Mouse (Mus musculus) intestine, embryonic 14.5 days (tissue): ENCODE measurements at regions not wholly inside any gene's neighbourhood (a gene's known extent, or its start where the extent isn't known, plus 50 kb on each side); places are given as distances from the start of the nearest gene placed in this dataset.

Experiments
- ATAC-seq: fragments of 200-750 bp; cut with Nextera tagmentation; replicated peaks from 2 replicates; pipeline ENCODE4 v1.8.0; 2017; ENCODE audit warnings: low read depth, moderate number of reproducible peaks, moderate TSS enrichment, moderate library complexity; ENCODE audit not compliant: low FRiP score, low TSS enrichment
- DNase-seq: peaks from one replicate; pipeline ENCODE4 v3.0.0-alpha.2; 2018; ENCODE audit warnings: low spot score
- H3K27ac ChIP-seq: fragments of 300-500 bp; sonication (generic); 2 replicates; pipeline ENCODE4 v1.5.1; 2014; ENCODE audit warnings: low read depth, mild to moderate bottlenecking, control low read depth
- H3K27me3 ChIP-seq: fragments of 300-500 bp; sonication (generic); replicated peaks from 2 replicates; pipeline ENCODE4 v1.6.1; 2014; ENCODE audit warnings: low read length, control low read depth; ENCODE audit not compliant: control insufficient read depth, insufficient read depth
- H3K36me3 ChIP-seq: fragments of 300-500 bp; sonication (generic); 2 replicates; pipeline ENCODE4 v1.6.1; 2014; ENCODE audit warnings: low read length, control low read depth; ENCODE audit not compliant: control insufficient read depth, insufficient read depth
- H3K4me1 ChIP-seq: fragments of 300-500 bp; sonication (generic); replicated peaks from 2 replicates; pipeline ENCODE4 v1.6.1; 2014; ENCODE audit warnings: low read length, control low read depth, mixed read lengths; ENCODE audit not compliant: control insufficient read depth, insufficient read depth
- H3K4me2 ChIP-seq: fragments of 300-500 bp; sonication (generic); 2 replicates; pipeline ENCODE4 v1.6.1; 2014; ENCODE audit warnings: low read length
- H3K4me3 ChIP-seq: fragments of 300-500 bp; sonication (generic); 2 replicates; pipeline ENCODE4 v1.5.1; 2014; ENCODE audit warnings: low read depth, low read length, control low read depth, mixed read lengths
- H3K9ac ChIP-seq: fragments of 300-500 bp; sonication (generic); 2 replicates; pipeline ENCODE4 v1.6.1; 2014; ENCODE audit warnings: mild to moderate bottlenecking, low read length
- H3K9me3 ChIP-seq: fragments of 300-500 bp; sonication (generic); 2 replicates; pipeline ENCODE4 v1.6.1; 2016; ENCODE audit warnings: low read length, control low read depth; ENCODE audit not compliant: control insufficient read depth
- WGBS: fragments of 180-500 bp; shearing (Covaris S2); extraction: QIAGEN DNeasy Blood & Tissue Kit; methylation state at CpG from one replicate; pipeline ENCODE4 v1.1.7; 2014; 5-methylcytosine and 5-hydroxymethylcytosine counted together

DNA sequence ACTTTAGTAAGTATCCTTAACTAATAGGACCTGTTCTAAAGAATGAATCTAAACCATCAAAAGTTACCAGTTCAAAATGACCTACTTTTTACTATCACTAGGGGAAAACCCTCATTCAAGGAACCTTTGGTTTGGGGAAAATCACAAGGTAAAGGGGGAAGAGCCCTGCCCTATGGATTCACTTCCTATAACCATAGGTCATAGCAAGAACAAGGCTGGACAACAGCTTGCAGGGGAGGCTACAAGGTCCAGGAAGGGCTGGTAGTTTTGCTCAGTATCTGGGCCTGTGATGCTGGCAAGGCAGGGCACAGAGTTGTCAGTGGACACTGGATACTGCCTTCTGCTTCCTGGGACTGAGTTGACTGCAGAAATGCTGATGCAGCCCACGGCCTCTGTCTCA, 109.1 kb upstream of the Peli1 start:
- H3K27ac ChIP-seq, result no peak overlapping the region
- H3K9ac ChIP-seq, result no peak overlapping the region
- no peaks in the 10 kb centered on the region for H3K9me3 ChIP-seq
- ATAC-seq, result no peak
- H3K27me3 ChIP-seq, result no peaks in the 10 kb centered on the region
- no peak overlapping the region for H3K4me2 ChIP-seq
- WGBS, result 68% methylated on average over 1 of the region's 1 CpGs
- no peak overlapping the region for H3K4me3 ChIP-seq
- DNase-seq, result no peak
- no peaks in the 10 kb centered on the region for H3K36me3 ChIP-seq
- no peaks in the 10 kb centered on the region for H3K4me1 ChIP-seq

DNA sequence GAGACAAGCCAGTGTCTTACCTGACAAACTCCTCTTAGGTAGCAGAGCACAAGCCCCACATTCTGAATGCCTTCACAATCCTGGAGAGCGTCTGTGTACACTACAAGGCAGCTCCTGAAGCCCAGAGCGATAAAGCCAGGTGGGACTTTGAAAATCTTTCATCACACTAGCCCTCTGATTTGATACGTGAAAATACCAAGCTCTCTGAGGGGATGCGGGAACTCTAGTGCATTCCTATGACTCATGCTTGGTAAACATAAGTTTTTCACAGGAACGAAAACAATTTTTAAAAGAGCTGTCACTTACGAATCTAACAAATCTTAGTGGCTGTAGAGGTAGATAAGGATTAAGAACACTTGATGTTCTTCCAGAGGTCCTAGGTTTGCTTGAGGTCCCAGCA, 108.6 kb upstream of the Peli1 start:
- 61% methylated on average over 6 of the region's 6 CpGs for WGBS
- H3K27me3 ChIP-seq, result no peaks in the 10 kb centered on the region
- no peak overlapping the region for H3K4me3 ChIP-seq
- no peaks in the 10 kb centered on the region for H3K36me3 ChIP-seq
- H3K9ac ChIP-seq, result no peak overlapping the region
- H3K9me3 ChIP-seq, result no peaks in the 10 kb centered on the region
- H3K4me2 ChIP-seq, result no peak overlapping the region
- no peaks in the 10 kb centered on the region for H3K4me1 ChIP-seq
- H3K27ac ChIP-seq, result no peak overlapping the region
- ATAC-seq, result no peak
- no peak for DNase-seq

DNA sequence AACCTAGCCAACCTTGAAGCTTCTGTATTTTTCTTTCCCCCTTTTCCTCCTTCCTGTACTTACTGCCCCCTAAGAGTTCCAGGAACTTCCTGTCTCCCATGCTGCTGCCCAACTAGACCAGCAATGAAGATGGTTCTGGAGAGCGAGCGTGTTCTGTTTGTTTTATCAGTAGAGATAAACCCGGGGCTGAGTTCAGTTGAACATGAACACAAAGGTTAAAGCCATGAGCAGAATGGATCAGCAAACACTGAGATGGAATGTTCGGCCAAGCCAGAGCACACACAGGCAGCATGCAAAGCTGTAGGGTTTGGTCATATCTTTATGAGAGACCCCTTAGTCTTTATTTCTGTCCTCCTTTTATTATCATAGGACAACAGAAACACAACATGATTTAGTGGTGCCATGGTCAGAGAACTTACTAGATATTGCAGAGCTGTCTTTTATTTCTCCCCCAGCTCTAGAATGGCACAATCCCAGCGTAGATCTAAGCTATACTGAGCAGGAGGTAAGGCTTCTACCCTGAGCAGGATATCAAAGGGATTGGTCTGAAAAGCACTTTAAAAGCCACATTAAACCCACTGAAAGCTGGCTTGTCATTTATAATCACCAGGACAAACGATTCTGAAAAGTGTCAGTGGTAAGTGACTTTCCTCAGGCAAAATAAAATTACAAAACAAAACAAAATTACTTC, 105.9 kb upstream of the Peli1 start:
- Histone ChIP-seq H3K9ac (no peak overlapping the region), H3K4me1 (no peaks in the 10 kb centered on the region), H3K36me3 (no peaks in the 10 kb centered on the region), H3K27ac (0 out of 2 replicates have a peak overlapping the region, but pooled peaks have one; percentile 5), H3K27me3 (no peaks in the 10 kb centered on the region), H3K4me2 (no peak overlapping the region), H3K9me3 (no peaks in the 10 kb centered on the region), H3K4me3 (no peak overlapping the region)
- ATAC-seq (no peak), DNase-seq (no peak)
- WGBS, result 39% methylated on average over 6 of the region's 6 CpGs

DNA sequence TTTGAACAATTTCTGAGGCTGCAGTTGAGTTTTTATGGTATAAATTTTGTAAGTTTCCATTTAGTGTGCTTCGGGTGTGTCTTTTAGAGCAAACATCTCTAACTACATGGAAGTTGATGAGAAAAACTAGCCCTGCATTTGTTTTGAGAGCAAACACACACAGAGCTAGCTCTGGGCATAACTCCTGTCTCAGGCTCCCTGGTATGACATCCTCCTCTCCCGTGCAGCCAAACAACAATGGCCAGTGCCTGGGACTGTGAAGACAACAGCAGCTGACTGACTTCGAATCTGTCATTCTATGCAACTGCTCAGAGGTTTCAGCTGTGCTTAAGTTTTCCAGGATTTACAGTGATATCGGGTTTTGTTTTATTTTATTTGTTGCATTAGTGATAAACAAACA, 105.3 kb upstream of the Peli1 start:
- no peak overlapping the region for H3K9ac ChIP-seq
- ATAC-seq (no peak), DNase-seq (no peak)
- H3K27ac ChIP-seq, result no peak overlapping the region
- H3K4me2 ChIP-seq, result no peak overlapping the region
- H3K9me3 ChIP-seq, result no peaks in the 10 kb centered on the region
- no peaks in the 10 kb centered on the region for H3K27me3 ChIP-seq
- WGBS, result 48% methylated on average over 4 of the region's 4 CpGs
- no peaks in the 10 kb centered on the region for H3K36me3 ChIP-seq
- no peak overlapping the region for H3K4me3 ChIP-seq
- H3K4me1 ChIP-seq, result no peaks in the 10 kb centered on the region

DNA sequence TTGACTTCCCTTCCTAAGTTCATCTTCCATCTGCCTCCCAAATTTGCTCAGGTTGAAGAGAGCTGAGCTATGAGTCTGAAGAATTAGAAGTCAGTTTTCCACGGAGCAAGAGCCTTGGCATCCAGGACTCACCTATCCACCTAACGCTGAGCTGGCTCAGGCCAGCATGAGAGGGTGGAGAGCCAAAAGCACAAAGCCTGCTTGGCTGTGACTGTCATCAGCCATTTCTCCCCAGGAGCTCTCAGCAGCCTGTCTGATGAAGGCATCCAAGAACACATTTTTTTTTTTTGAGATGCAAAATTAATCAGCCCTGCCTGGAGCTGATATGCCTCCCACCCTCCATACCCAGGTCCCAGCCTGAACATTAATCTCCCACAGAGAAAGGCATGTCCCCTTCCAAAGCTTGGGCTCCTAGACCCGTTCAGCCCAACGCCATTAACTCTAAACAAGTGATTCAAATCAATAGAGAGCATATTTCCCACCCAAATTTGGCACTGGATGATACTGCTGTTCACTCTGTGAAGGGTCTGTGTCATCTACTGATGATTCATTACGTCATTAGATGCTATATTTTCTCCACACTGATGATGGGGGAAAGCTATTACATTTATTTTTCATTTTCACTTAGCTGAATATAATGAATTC, 103.8 kb upstream of the Peli1 start:
- Histone ChIP-seq H3K27me3 (no peaks in the 10 kb centered on the region), H3K4me2 (no peak overlapping the region), H3K36me3 (no peaks in the 10 kb centered on the region), H3K27ac (no peak overlapping the region), H3K4me1 (no peaks in the 10 kb centered on the region), H3K4me3 (no peak overlapping the region), H3K9me3 (no peaks in the 10 kb centered on the region), H3K9ac (no peak overlapping the region)
- 72% methylated on average over 5 of the region's 5 CpGs for WGBS
- DNase-seq (no peak), ATAC-seq (no peak)

DNA sequence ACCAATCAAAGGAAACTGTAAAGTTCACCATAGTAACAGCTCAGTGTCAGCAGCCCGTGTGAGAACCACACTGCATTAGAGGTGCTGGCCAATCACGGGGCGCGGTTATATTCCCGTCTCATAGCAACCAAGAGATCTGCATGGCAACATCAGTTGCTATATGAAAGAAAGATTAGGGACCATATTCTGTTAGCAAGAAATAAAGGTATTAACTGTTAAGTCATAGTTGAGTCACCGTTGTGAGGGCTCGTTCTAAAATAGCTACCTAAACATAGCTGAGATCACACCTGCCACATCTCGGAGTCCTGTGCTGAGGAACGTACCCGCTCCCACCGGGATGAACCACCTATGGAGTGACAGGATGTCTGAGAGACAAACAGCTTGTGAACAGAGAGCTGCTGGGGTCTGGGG, 103.2 kb upstream of the Peli1 start:
- 87% methylated on average over 11 of the region's 11 CpGs for WGBS

DNA sequence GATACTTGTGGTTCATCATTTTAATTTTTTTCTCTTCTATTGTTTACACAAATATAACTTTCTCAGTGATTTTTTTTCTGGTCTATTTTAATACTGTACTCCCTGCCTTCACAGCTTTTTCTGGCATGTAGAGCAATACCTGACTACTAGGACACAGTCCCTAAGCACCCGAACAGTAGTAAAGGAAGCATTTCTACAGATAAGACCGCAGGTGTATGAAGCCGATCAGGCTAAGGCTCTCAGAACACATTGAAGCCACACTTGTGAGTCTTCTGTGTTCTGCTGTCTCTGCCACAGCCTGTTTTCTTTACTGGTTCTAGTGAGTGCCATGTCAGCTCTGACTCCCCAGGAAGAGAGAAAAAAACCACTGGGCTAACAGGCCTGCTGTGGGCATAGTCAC, 102.2 kb upstream of the Peli1 start:
- no peak overlapping the region for H3K9ac ChIP-seq
- H3K9me3 ChIP-seq, result no peaks in the 10 kb centered on the region
- DNase-seq (no peak), ATAC-seq (no peak)
- 87% methylated on average over 3 of the region's 3 CpGs for WGBS
- no peaks in the 10 kb centered on the region for H3K36me3 ChIP-seq
- no peak overlapping the region for H3K4me2 ChIP-seq
- no peaks in the 10 kb centered on the region for H3K27me3 ChIP-seq
- no peak overlapping the region for H3K4me3 ChIP-seq
- no peak overlapping the region for H3K27ac ChIP-seq
- no peaks in the 10 kb centered on the region for H3K4me1 ChIP-seq

More for the DNA sequence above, 103.2 kb upstream of the Peli1 start:
- no peak overlapping the region for H3K27ac ChIP-seq
- DNase-seq, result no peak
- H3K9me3 ChIP-seq, result no peaks in the 10 kb centered on the region
- no peak for ATAC-seq
- no peaks in the 10 kb centered on the region for H3K36me3 ChIP-seq
- H3K27me3 ChIP-seq, result no peaks in the 10 kb centered on the region
- H3K4me2 ChIP-seq, result no peak overlapping the region
- no peaks in the 10 kb centered on the region for H3K4me1 ChIP-seq
- no peak overlapping the region for H3K4me3 ChIP-seq
- H3K9ac ChIP-seq, result no peak overlapping the region

DNA sequence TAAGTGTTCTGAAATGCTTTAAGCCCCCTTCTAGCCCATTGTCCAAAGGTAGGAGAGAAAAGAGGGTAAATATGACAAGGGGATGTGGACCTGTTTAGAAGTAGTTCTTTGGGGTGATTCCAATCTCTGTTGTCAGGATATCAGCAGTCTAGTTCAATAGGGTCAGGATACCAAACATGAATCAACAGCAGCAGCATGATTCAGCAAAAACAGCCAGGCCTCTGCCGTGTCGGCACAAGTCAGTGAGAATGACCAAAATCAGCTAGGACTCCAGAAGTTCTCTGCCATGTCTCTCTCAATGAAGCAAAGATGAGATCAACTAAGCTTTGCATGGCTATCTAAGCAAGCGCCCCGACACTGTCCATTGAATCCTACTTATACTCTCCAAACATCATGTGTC, 97.5 kb upstream of the Peli1 start:
- ATAC-seq, result no peak
- H3K9ac ChIP-seq, result no peak overlapping the region
- H3K4me3 ChIP-seq, result no peak overlapping the region
- H3K4me1 ChIP-seq, result no peaks in the 10 kb centered on the region
- no peaks in the 10 kb centered on the region for H3K36me3 ChIP-seq
- no peaks in the 10 kb centered on the region for H3K27me3 ChIP-seq
- 89% methylated on average over 4 of the region's 4 CpGs for WGBS
- no peak overlapping the region for H3K27ac ChIP-seq
- H3K9me3 ChIP-seq, result 0 out of 2 replicates have a peak, but pooled peaks cover 4% of the 10 kb centered on the region
- H3K4me2 ChIP-seq, result no peak overlapping the region
- DNase-seq, result no peak

DNA sequence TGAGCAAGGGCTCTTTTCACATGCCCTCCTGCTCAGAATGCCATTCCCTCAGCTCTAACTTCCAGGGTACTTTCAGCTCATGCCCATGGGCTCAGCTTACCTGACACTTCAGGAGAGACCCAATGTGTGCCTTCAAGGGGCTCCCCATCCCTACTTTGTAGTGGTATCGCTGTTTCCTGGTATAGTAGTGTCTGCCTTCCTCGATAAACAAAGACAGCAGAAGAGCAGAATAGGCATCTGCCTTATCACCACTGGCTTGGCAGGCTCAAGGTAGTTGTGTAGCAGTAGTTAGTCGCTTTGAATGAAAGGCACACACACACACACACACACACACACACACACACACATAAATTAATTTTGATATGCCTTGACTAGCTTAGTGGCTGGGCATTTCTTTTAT, 89.7 kb upstream of the Peli1 start:
- WGBS, result 79% methylated on average over 3 of the region's 3 CpGs
- 0 out of 2 replicates have a peak, but pooled peaks cover 4% of the 10 kb centered on the region for H3K9me3 ChIP-seq
- H3K9ac ChIP-seq, result no peak overlapping the region
- DNase-seq (no peak), ATAC-seq (no peak)
- H3K36me3 ChIP-seq, result no peaks in the 10 kb centered on the region
- no peak overlapping the region for H3K4me3 ChIP-seq
- H3K27me3 ChIP-seq, result no peaks in the 10 kb centered on the region
- H3K27ac ChIP-seq, result no peak overlapping the region
- H3K4me2 ChIP-seq, result no peak overlapping the region
- no peaks in the 10 kb centered on the region for H3K4me1 ChIP-seq
